Mouse (Mus musculus): ENCODE measurements at regions not wholly inside any gene's neighbourhood (a gene's known extent, or its start where the extent isn't known, plus 50 kb on each side); places are given as distances from the start of the nearest gene placed in this dataset.

GRCm38 (mm10) chr1:80854945-80855656, 96.8 kb upstream of the Dock10 start:
- ATAC-seq (replicated peaks; ENCODE audit: low FRiP score, low read depth) (no peak), DNase-seq (ENCODE audit: low spot score) (peak; percentile 54)
- Histone ChIP-seq H3K4me2 (ENCODE audit: low read length) (no peak overlapping the region), H3K9ac (ENCODE audit: low read depth, low read length) (no peak overlapping the region), H3K27ac (no peak overlapping the region), H3K27me3 (ENCODE audit: insufficient read depth, low read length) (no peaks in the 10 kb centered on the region), H3K4me1 (replicated peaks; ENCODE audit: insufficient read depth, low read length) (no peaks in the 10 kb centered on the region), H3K9me3 (replicated peaks; ENCODE audit: low read length) (no peaks in the 10 kb centered on the region), H3K36me3 (ENCODE audit: insufficient read depth, low read length) (no peaks in the 10 kb centered on the region), H3K4me3 (replicated peaks; ENCODE audit: low read depth, low read length) (no peak overlapping the region)
- WGBS = 35% methylated on average over 2 of the region's 2 CpGs
- TF ChIP-seq CTCF (IDR thresholded peaks at IDR 0.05; ENCODE audit: low read depth) = no peak

- no peaks in the 10 kb centered on the region for H3K9me3 ChIP-seq (replicated peaks; ENCODE audit: low read length)
- TF ChIP-seq CTCF (IDR thresholded peaks at IDR 0.05; ENCODE audit: low read depth) = no peak
- H3K27ac ChIP-seq = no peak overlapping the region
- H3K9ac ChIP-seq (ENCODE audit: low read depth, low read length) = no peak overlapping the region
- H3K4me3 ChIP-seq (replicated peaks; ENCODE audit: low read depth, low read length) = no peak overlapping the region
- no peaks in the 10 kb centered on the region for H3K27me3 ChIP-seq (ENCODE audit: insufficient read depth, low read length)
- ATAC-seq (replicated peaks; ENCODE audit: low FRiP score, low read depth) (no peak), DNase-seq (ENCODE audit: low spot score) (peak; percentile 36)
- no peaks in the 10 kb centered on the region for H3K4me1 ChIP-seq (replicated peaks; ENCODE audit: insufficient read depth, low read length)
- H3K4me2 ChIP-seq (ENCODE audit: low read length) = no peak overlapping the region
- H3K36me3 ChIP-seq (ENCODE audit: insufficient read depth, low read length) = no peaks in the 10 kb centered on the region
- WGBS = 19% methylated on average over 7 of the region's 7 CpGs
These were observed 96.0 kb upstream of the Dock10 start for GRCm38 (mm10) chr1:80854289-80854701.

- DNase-seq (ENCODE audit: low spot score) (no peak), ATAC-seq (replicated peaks; ENCODE audit: low FRiP score, low read depth) (no peak)
- Histone ChIP-seq H3K27me3 (ENCODE audit: insufficient read depth, low read length) (no peaks in the 10 kb centered on the region), H3K4me1 (replicated peaks; ENCODE audit: insufficient read depth, low read length) (no peaks in the 10 kb centered on the region), H3K4me2 (ENCODE audit: low read length) (no peak overlapping the region), H3K4me3 (replicated peaks; ENCODE audit: low read depth, low read length) (no peak overlapping the region), H3K9me3 (replicated peaks; ENCODE audit: low read length) (no peaks in the 10 kb centered on the region), H3K9ac (ENCODE audit: low read depth, low read length) (no peak overlapping the region), H3K36me3 (ENCODE audit: insufficient read depth, low read length) (no peaks in the 10 kb centered on the region), H3K27ac (no peak overlapping the region)
- TF ChIP-seq CTCF (IDR thresholded peaks at IDR 0.05; ENCODE audit: low read depth) = no peak
- 82% methylated on average over 2 of the region's 2 CpGs for WGBS
These were observed 94.4 kb upstream of the Dock10 start for GRCm38 (mm10) chr1:80852761-80853160.

GRCm38 (mm10) chr1:80830196-80830794, 72.0 kb upstream of the Dock10 start:
- no peaks in the 10 kb centered on the region for H3K9me3 ChIP-seq (replicated peaks; ENCODE audit: low read length)
- DNase-seq (ENCODE audit: low spot score) (peak; percentile 69), ATAC-seq (replicated peaks; ENCODE audit: low FRiP score, low read depth) (no peak)
- no peaks in the 10 kb centered on the region for H3K36me3 ChIP-seq (ENCODE audit: insufficient read depth, low read length)
- H3K4me1 ChIP-seq (replicated peaks; ENCODE audit: insufficient read depth, low read length) = no peaks in the 10 kb centered on the region
- no peak overlapping the region for H3K9ac ChIP-seq (ENCODE audit: low read depth, low read length)
- no peak overlapping the region for H3K4me3 ChIP-seq (replicated peaks; ENCODE audit: low read depth, low read length)
- TF ChIP-seq CTCF (IDR thresholded peaks at IDR 0.05; ENCODE audit: low read depth) = peak; percentile 75
- no peak overlapping the region for H3K27ac ChIP-seq
- no peak overlapping the region for H3K4me2 ChIP-seq (ENCODE audit: low read length)
- no peaks in the 10 kb centered on the region for H3K27me3 ChIP-seq (ENCODE audit: insufficient read depth, low read length)

GRCm38 (mm10) chr1:80826383-80826782, 68.1 kb upstream of the Dock10 start:
- WGBS = 79% methylated on average over 1 of the region's 1 CpGs
- no peaks in the 10 kb centered on the region for H3K9me3 ChIP-seq (replicated peaks; ENCODE audit: low read length)
- H3K36me3 ChIP-seq (ENCODE audit: insufficient read depth, low read length) = no peaks in the 10 kb centered on the region
- no peaks in the 10 kb centered on the region for H3K4me1 ChIP-seq (replicated peaks; ENCODE audit: insufficient read depth, low read length)
- H3K4me3 ChIP-seq (replicated peaks; ENCODE audit: low read depth, low read length) = no peak overlapping the region
- DNase-seq (ENCODE audit: low spot score) = no peak
- no peak for ATAC-seq (replicated peaks; ENCODE audit: low FRiP score, low read depth)
- no peak overlapping the region for H3K27ac ChIP-seq
- no peaks in the 10 kb centered on the region for H3K27me3 ChIP-seq (ENCODE audit: insufficient read depth, low read length)
- H3K4me2 ChIP-seq (ENCODE audit: low read length) = no peak overlapping the region
- no peak for TF ChIP-seq CTCF (IDR thresholded peaks at IDR 0.05; ENCODE audit: low read depth)
- H3K9ac ChIP-seq (ENCODE audit: low read depth, low read length) = no peak overlapping the region

GRCm38 (mm10) chr1:80823953-80824352, 65.6 kb upstream of the Dock10 start:
- TF ChIP-seq CTCF (IDR thresholded peaks at IDR 0.05; ENCODE audit: low read depth) = no peak
- H3K27me3 ChIP-seq (ENCODE audit: insufficient read depth, low read length) = no peaks in the 10 kb centered on the region
- H3K9ac ChIP-seq (ENCODE audit: low read depth, low read length) = no peak overlapping the region
- DNase-seq (ENCODE audit: low spot score) (no peak), ATAC-seq (replicated peaks; ENCODE audit: low FRiP score, low read depth) (no peak)
- no peaks in the 10 kb centered on the region for H3K9me3 ChIP-seq (replicated peaks; ENCODE audit: low read length)
- 85% methylated on average over 3 of the region's 3 CpGs for WGBS
- no peaks in the 10 kb centered on the region for H3K4me1 ChIP-seq (replicated peaks; ENCODE audit: insufficient read depth, low read length)
- no peak overlapping the region for H3K4me2 ChIP-seq (ENCODE audit: low read length)
- H3K36me3 ChIP-seq (ENCODE audit: insufficient read depth, low read length) = no peaks in the 10 kb centered on the region
- H3K4me3 ChIP-seq (replicated peaks; ENCODE audit: low read depth, low read length) = no peak overlapping the region
- no peak overlapping the region for H3K27ac ChIP-seq
